Mouse (Mus musculus) spleen, adult 2 months (tissue): ENCODE results near the gene Ppp2r1b. TPM values are rescaled to one million over a fixed set of nuclear protein-coding genes. Genes with fewer than 3 reads are reported as not detected.
"Not testable (repeated sequence)": the region's sequence is repeated elsewhere in the genome, so short reads cannot be mapped to it uniquely, and the experiment has no call there.

Experiments used
- DNase-seq, 2 experiments: peaks; one replicate each; pipeline versions ENCODE4 v3.0.0 to v3.0.0-alpha.2; 2012 to 2021; ENCODE audit warnings: low spot score in 2 of 2, low read depth in 1 of 2
- H3K27ac ChIP-seq: fragments of 200-500 bp; 2 replicates; pipeline ENCODE4 v1.5.1; 2012; ENCODE audit warnings: low read length, inconsistent platforms; ENCODE audit not compliant: insufficient read depth
- H3K27me3 ChIP-seq: fragments of 200-500 bp; 2 replicates; pipeline ENCODE4 v1.6.1; 2012; ENCODE audit warnings: mild to moderate bottlenecking, moderate library complexity, low read length, inconsistent platforms; ENCODE audit not compliant: control insufficient read depth, insufficient read depth
- H3K36me3 ChIP-seq: fragments of 200-500 bp; 2 replicates; pipeline ENCODE4 v1.6.1; 2012; ENCODE audit warnings: mild to moderate bottlenecking, low read length, inconsistent platforms; ENCODE audit not compliant: control insufficient read depth, insufficient read depth
- H3K4me1 ChIP-seq: fragments of 200-500 bp; 2 replicates; pipeline ENCODE4 v1.6.1; 2011; ENCODE audit warnings: inconsistent platforms; ENCODE audit not compliant: control insufficient read depth, insufficient read depth, insufficient read length
- H3K4me3 ChIP-seq: fragments of 200-500 bp; 2 replicates; pipeline ENCODE4 v1.5.1; 2011; ENCODE audit warnings: mild to moderate bottlenecking, inconsistent platforms; ENCODE audit not compliant: insufficient read depth, insufficient read length; ENCODE audit errors: extremely low read depth
- CTCF ChIP-seq: fragments of 200-500 bp; IDR thresholded peaks from 2 replicates; pipeline ENCODE4 v1.5.1; 2011; ENCODE audit warnings: mild to moderate bottlenecking, inconsistent platforms; ENCODE audit not compliant: insufficient read depth, insufficient read length, insufficient replicate concordance; ENCODE audit errors: extremely low read depth
- POLR2A ChIP-seq: fragments of 200-500 bp; IDR thresholded peaks from 2 replicates; pipeline ENCODE4 v1.6.1; 2011; ENCODE audit warnings: low read depth, low read length, inconsistent platforms
- WGBS: fragments of 180-500 bp; shearing (Covaris S2); methylation state at CpG from one replicate; pipeline ENCODE4 v1.1.7; 2018; 5-methylcytosine and 5-hydroxymethylcytosine counted together
- polyA plus RNA-seq: library from polyadenylated mRNA; depleted of rRNA; stranded (reverse); fragments of >200 nt; gene quantifications from 2 replicates; pipeline ENCODE4 v1.2.3, GENCODE M21; 2012

Ppp2r1b gene
- polyA plus RNA-seq, 1 experiment, result 10.2 TPM

DNA sequence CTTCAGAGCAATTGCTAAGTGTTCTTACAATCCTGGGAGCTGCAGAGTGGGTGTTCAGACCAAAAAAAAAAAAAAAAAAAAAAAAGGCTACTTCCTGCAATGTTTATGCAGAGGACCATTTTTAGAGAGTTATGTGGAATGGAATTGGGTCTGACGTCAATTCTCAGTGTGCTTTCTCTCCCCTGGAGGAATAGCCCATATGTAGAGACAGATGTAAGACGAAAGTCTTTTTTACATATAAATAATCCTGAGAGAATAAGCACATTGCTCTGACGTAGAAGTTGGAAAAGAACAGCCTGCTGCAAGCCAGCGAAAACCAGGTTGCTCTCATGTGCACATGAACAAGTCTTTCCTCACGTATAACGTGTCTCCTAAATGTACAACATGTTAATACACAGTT, 25.4 kb upstream of the Ppp2r1b start:
- H3K4me1 ChIP-seq, result no peaks in the 10 kb centered on the region

DNA sequence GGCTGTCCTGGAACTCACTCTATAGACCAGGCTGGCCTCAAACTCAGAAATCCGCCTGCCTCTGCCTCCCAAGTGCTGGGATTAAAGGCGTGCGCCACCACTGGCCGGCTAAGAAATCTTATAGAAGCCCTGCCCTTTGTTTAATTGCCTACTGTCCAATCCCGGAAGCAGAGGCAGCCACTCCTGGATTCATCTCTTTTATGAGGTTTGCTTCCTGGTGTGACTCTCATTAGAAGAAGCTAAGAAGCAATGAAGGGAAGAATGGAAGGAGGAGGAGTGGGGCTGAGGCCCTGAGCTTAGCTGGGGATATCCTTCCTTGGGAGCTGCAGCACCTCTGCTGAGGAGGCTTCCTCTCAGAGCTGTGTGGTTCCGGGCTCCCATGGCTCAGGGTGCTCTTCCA, 23.4 kb upstream of the Ppp2r1b start:
- 96% methylated on average over 6 of the region's 6 CpGs for WGBS
- Histone ChIP-seq H3K4me1 (no peaks in the 10 kb centered on the region), H3K27me3 (no peaks in the 10 kb centered on the region), H3K36me3 (peaks cover 13% of the 10 kb centered on the region; the same call in 1 of the 2 replicates), H3K4me3 (no peak overlapping the region), H3K27ac (no peak overlapping the region)
- no peak for DNase-seq
- no peak for TF ChIP-seq POLR2A
- no peak for TF ChIP-seq CTCF

More for the DNA sequence above, 25.4 kb upstream of the Ppp2r1b start:
- no peak for DNase-seq
- 95% methylated on average over 6 of the region's 6 CpGs for WGBS
- Histone ChIP-seq H3K36me3 (peaks cover 13% of the 10 kb centered on the region; the same call in 1 of the 2 replicates), H3K27me3 (no peaks in the 10 kb centered on the region), H3K4me3 (no peak overlapping the region), H3K27ac (no peak overlapping the region)
- TF ChIP-seq POLR2A, result no peak
- TF ChIP-seq CTCF, result no peak

DNA sequence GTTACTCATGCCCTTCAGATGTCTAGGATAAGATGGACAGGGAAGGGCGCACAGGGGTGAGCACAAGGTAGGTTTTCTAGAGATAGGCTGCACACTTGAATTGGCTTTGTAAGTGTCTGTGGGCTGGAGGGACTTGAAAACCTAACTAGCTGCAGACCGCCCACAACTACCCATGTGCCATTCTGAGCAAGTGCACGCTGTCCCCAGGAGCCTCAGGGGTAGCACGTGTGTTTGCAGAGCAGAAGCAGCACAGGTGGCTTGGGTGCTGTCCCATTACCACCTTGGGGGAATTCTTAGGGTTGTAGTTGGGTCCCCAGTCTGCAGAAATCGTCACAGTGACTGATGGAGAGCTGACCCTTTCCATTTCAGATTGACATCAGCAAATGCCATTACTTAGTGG, 22.9 kb upstream of the Ppp2r1b start:
- no peak overlapping the region for H3K4me3 ChIP-seq
- peaks cover 11% of the 10 kb centered on the region; the same call in 1 of the 2 replicates for H3K36me3 ChIP-seq
- TF ChIP-seq POLR2A, result no peak
- no peak for TF ChIP-seq CTCF
- H3K4me1 ChIP-seq, result no peaks in the 10 kb centered on the region
- H3K27me3 ChIP-seq, result no peaks in the 10 kb centered on the region
- DNase-seq, result no peak
- WGBS, result 92% methylated on average over 5 of the region's 5 CpGs
- no peak overlapping the region for H3K27ac ChIP-seq

DNA sequence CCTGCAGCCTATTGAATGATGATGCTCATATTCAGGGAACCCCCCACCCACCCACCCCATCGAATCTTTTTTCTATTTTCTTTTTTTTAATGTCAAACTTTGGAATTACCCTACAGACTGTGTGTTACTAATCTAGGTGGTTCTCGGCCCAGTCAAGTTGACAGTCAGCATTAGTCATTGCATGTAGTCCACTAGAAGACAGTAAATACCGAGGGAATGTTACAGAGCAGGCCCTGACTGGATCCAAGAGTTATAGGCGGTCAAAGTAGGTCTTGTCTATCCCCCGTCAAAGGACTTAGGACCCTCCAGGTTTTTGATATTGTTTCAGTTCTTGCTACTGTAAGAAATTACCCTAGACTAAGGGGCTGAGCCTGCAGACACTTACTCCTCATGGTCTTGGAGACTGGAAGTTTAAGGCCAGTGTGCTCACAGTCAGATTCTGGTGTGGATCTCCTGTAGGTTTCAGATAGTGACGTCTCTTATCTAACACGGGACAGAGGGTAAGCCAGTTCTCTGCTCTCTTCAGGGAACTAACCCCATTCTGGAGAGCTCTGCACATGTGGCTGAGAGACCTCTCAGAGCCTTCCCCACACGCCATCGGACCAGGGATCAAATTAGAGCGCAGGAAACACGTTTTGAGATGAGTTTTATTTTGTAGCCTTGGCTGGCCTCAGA, 21.2 kb upstream of the Ppp2r1b start:
- H3K4me1 ChIP-seq, result no peaks in the 10 kb centered on the region
- no peak overlapping the region; the same call in 1 of the 2 replicates for H3K27ac ChIP-seq
- TF ChIP-seq CTCF (no peak), POLR2A (no peak)
- H3K4me3 ChIP-seq, result no peak overlapping the region
- no peak for DNase-seq
- 78% methylated on average over 11 of the region's 11 CpGs for WGBS
- no peaks in the 10 kb centered on the region for H3K27me3 ChIP-seq
- peaks cover 10% of the 10 kb centered on the region; the same call in 1 of the 2 replicates for H3K36me3 ChIP-seq

DNA sequence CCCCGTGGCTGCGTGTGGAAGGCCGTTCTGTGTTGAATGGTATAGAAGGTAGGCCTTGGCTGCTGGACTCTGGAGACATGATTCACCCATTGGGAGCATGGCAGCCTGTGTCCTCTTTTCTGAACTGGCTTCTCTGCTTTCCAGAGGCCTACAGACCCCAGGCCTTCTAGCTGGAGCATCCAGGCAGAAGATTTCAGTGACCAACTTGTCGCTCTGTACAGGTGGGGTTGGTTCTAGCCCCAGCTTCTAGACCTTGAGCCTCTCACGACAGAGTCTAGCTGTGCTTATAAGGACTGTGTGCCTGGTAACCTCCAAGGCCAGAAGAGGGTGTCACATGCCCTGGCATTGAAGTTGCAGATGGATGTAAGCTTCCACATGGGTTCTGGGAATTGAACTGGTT, 13.6 kb upstream of the Ppp2r1b start:
- no peak for DNase-seq
- H3K27me3 ChIP-seq, result no peaks in the 10 kb centered on the region
- WGBS, result 96% methylated on average over 5 of the region's 5 CpGs
- TF ChIP-seq POLR2A, result no peak
- no peak for TF ChIP-seq CTCF
- H3K36me3 ChIP-seq, result peaks cover 3% of the 10 kb centered on the region
- no peak overlapping the region for H3K27ac ChIP-seq
- H3K4me1 ChIP-seq, result peaks cover 9% of the 10 kb centered on the region; the same call in 1 of the 2 replicates
- no peak overlapping the region for H3K4me3 ChIP-seq

DNA sequence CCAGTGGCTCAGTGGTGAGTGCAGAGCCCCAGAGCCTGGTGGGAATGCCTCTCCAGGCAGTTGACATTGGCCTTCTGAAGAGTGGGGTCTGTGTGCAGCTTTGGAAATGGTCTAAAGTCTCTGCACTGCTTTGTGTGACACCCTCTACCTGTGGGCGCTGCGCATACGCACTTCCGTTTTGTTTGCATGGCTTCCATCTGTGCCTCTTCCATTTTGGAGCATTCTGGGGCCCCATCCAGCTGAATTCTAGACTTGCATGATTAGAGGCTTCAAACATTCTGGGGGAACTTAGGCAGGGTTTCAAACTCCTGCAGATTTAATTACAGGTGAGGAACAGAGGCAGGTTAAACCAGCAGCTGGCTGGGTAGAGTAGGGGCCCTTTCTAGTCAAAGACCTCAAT, 12.9 kb upstream of the Ppp2r1b start:
- Histone ChIP-seq H3K27me3 (no peaks in the 10 kb centered on the region), H3K4me3 (no peak overlapping the region), H3K36me3 (peaks cover 3% of the 10 kb centered on the region), H3K27ac (no peak overlapping the region), H3K4me1 (peaks cover 9% of the 10 kb centered on the region; the same call in 1 of the 2 replicates)
- no peak for DNase-seq
- over 99% methylated on average over 4 of the region's 4 CpGs for WGBS
- TF ChIP-seq CTCF, result no peak
- no peak for TF ChIP-seq POLR2A

DNA sequence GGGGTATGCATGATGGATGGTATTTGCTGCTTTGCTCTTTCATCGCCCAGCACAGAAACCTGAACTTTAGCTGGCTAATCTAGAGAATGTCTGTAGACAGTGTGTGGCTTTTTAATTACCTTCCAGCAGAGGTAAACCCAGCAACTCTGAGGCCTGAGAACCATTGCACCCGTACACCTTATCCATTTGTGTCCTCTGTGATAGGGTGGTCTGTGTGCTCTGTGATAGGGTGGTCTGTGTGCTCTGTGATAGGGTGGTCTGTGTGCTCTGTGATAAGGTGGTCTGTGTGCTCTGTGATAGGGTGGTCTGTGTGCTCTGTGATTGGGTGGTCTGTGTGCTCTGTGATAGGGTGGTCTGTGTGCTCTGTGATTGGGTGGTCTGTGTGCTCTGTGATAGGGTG, 12.5 kb upstream of the Ppp2r1b start:
- WGBS, result 92% methylated on average over 2 of the region's 2 CpGs
- not testable (repeated sequence) for H3K36me3 ChIP-seq, H3K27me3 ChIP-seq, H3K4me3 ChIP-seq, DNase-seq, H3K27ac ChIP-seq, H3K4me1 ChIP-seq
